Mouse (Mus musculus): ENCODE measurements at regions not wholly inside any gene's neighbourhood (a gene's known extent, or its start where the extent isn't known, plus 50 kb on each side); places are given as distances from the start of the nearest gene placed in this dataset.
"Not testable (repeated sequence)": the region's sequence is repeated elsewhere in the genome, so short reads cannot be mapped to it uniquely, and the experiment has no call there.

DNA sequence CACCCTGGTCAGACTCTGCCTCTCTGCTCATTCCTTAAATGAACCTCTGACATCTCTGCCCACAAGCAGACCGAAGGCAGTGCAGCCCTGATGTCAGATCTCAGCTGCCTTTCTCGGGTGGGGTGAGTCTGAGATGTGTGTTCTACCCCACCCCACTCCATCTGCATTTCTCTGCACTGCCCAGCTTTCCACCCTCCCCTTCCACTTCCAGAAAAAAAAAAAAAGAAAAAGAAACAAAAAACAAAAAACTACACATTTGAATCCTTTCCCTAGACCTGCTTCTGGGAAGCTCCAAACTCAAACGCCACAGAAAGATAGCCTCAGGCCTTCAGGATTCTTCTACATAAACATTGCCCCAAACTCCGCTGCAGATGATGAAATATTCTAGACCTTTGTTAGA is 72.8 kb upstream of the Zfp706 start:
- H3K27me3 ChIP-seq (ENCODE audit: control insufficient read depth, insufficient read depth, low read length): no peaks in the 10 kb centered on the region; the same call in 1 of the 2 replicates
- TF ChIP-seq POLR2A (IDR thresholded peaks at IDR 0.05; ENCODE audit: borderline replicate concordance, insufficient read depth, low read length): no peak
- TF ChIP-seq CTCF (IDR thresholded peaks at IDR 0.05; ENCODE audit: borderline replicate concordance, insufficient read depth, low read depth, low read length): no peak
- WGBS: 94% methylated on average over 4 of the region's 4 CpGs

GRCm38 (mm10) chr15:37074207-37074606 is 66.6 kb upstream of the Zfp706 start:
- DNase-seq; H3K27ac ChIP-seq (ENCODE audit: insufficient read depth, low read length); H3K27me3 ChIP-seq (ENCODE audit: control insufficient read depth, insufficient read depth, low read length); H3K4me3 ChIP-seq (replicated peaks; ENCODE audit: insufficient read depth, low read depth, low read length); H3K4me1 ChIP-seq (ENCODE audit: control insufficient read depth, insufficient read depth, low read length): not testable (repeated sequence)
- 95% methylated on average over 2 of the region's 2 CpGs for WGBS

More for the DNA sequence above, 72.8 kb upstream of the Zfp706 start:
- H3K27ac ChIP-seq (ENCODE audit: insufficient read depth, low read length): no peak overlapping the region
- DNase-seq: no peak
- H3K4me1 ChIP-seq (ENCODE audit: control insufficient read depth, insufficient read depth, low read length): no peaks in the 10 kb centered on the region
- H3K4me3 ChIP-seq (replicated peaks; ENCODE audit: insufficient read depth, low read depth, low read length): no peak overlapping the region

- TF ChIP-seq CTCF (IDR thresholded peaks at IDR 0.05; ENCODE audit: borderline replicate concordance, insufficient read depth, low read depth, low read length) (no peak), POLR2A (IDR thresholded peaks at IDR 0.05; ENCODE audit: borderline replicate concordance, insufficient read depth, low read length) (no peak)
- WGBS: 82% methylated on average over 5 of the region's 5 CpGs
- H3K4me3 ChIP-seq (replicated peaks; ENCODE audit: insufficient read depth, low read depth, low read length): no peak overlapping the region
- H3K27me3 ChIP-seq (ENCODE audit: control insufficient read depth, insufficient read depth, low read length): no peaks in the 10 kb centered on the region
- DNase-seq: no peak
- H3K27ac ChIP-seq (ENCODE audit: insufficient read depth, low read length): no peak overlapping the region
- H3K4me1 ChIP-seq (ENCODE audit: control insufficient read depth, insufficient read depth, low read length): no peaks in the 10 kb centered on the region
Measured at GRCm38 (mm10) chr15:37072202-37072862, 64.8 kb upstream of the Zfp706 start.

- Histone ChIP-seq H3K4me1 (ENCODE audit: control insufficient read depth, insufficient read depth, low read length) (no peaks in the 10 kb centered on the region), H3K4me3 (replicated peaks; ENCODE audit: insufficient read depth, low read depth, low read length) (no peak overlapping the region), H3K27ac (ENCODE audit: insufficient read depth, low read length) (no peak overlapping the region), H3K27me3 (ENCODE audit: control insufficient read depth, insufficient read depth, low read length) (no peaks in the 10 kb centered on the region)
- WGBS: 76% methylated on average over 3 of the region's 3 CpGs
- no peak for TF ChIP-seq POLR2A (IDR thresholded peaks at IDR 0.05; ENCODE audit: borderline replicate concordance, insufficient read depth, low read length)
- no peak for TF ChIP-seq CTCF (IDR thresholded peaks at IDR 0.05; ENCODE audit: borderline replicate concordance, insufficient read depth, low read depth, low read length)
- no peak for DNase-seq
Measured at GRCm38 (mm10) chr15:37070188-37070587, 62.6 kb upstream of the Zfp706 start.

- Histone ChIP-seq H3K4me1 (ENCODE audit: control insufficient read depth, insufficient read depth, low read length) (no peaks in the 10 kb centered on the region), H3K27ac (ENCODE audit: insufficient read depth, low read length) (no peak overlapping the region), H3K4me3 (replicated peaks; ENCODE audit: insufficient read depth, low read depth, low read length) (no peak overlapping the region), H3K27me3 (ENCODE audit: control insufficient read depth, insufficient read depth, low read length) (no peaks in the 10 kb centered on the region)
- WGBS: 84% methylated on average over 4 of the region's 4 CpGs
- no peak for TF ChIP-seq POLR2A (IDR thresholded peaks at IDR 0.05; ENCODE audit: borderline replicate concordance, insufficient read depth, low read length)
- TF ChIP-seq CTCF (IDR thresholded peaks at IDR 0.05; ENCODE audit: borderline replicate concordance, insufficient read depth, low read depth, low read length): no peak
- no peak for DNase-seq
Measured at GRCm38 (mm10) chr15:37067326-37067725, 59.8 kb upstream of the Zfp706 start.

- WGBS: 81% methylated on average over 9 of the region's 9 CpGs
Measured at GRCm38 (mm10) chr15:37065926-37066550, 58.5 kb upstream of the Zfp706 start.

DNA sequence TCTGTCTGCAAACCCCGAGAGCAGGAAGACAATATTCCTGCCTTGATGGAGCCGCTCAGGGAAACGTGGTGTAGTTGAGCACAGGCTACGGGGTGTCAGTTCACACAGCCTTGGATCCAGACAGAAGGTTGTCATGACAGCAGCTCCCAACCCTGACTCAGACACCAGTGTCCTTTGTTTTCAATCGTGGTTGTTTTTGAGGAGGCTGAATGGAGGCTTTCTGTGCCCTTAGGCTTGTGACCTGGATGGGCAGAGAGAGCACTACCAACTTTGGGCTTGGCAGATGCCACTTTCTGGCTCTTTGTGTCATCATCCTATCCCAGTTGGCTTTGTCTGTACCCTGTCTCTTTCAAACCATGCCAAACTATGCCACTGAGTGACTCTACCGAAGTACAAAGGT is 57.8 kb upstream of the Zfp706 start:
- DNase-seq: peak in 1 of 2 experiments; percentile 32
- WGBS: 37% methylated on average over 6 of the region's 6 CpGs
- Histone ChIP-seq H3K27ac (ENCODE audit: insufficient read depth, low read length) (peak overlapping the region; percentile 66; the same call in 1 of the 2 replicates), H3K4me3 (replicated peaks; ENCODE audit: insufficient read depth, low read depth, low read length) (no peak overlapping the region), H3K4me1 (ENCODE audit: control insufficient read depth, insufficient read depth, low read length) (no peaks in the 10 kb centered on the region), H3K27me3 (ENCODE audit: control insufficient read depth, insufficient read depth, low read length) (no peaks in the 10 kb centered on the region)
- TF ChIP-seq POLR2A (IDR thresholded peaks at IDR 0.05; ENCODE audit: borderline replicate concordance, insufficient read depth, low read length): no peak
- TF ChIP-seq CTCF (IDR thresholded peaks at IDR 0.05; ENCODE audit: borderline replicate concordance, insufficient read depth, low read depth, low read length): no peak

More at GRCm38 (mm10) chr15:37065926-37066550, 58.5 kb upstream of the Zfp706 start:
- Histone ChIP-seq H3K4me1 (ENCODE audit: control insufficient read depth, insufficient read depth, low read length) (no peaks in the 10 kb centered on the region), H3K4me3 (replicated peaks; ENCODE audit: insufficient read depth, low read depth, low read length) (no peak overlapping the region), H3K27ac (ENCODE audit: insufficient read depth, low read length) (peak overlapping the region; percentile 66; the same call in 1 of the 2 replicates), H3K27me3 (ENCODE audit: control insufficient read depth, insufficient read depth, low read length) (no peaks in the 10 kb centered on the region)
- no peak for DNase-seq
- TF ChIP-seq CTCF (IDR thresholded peaks at IDR 0.05; ENCODE audit: borderline replicate concordance, insufficient read depth, low read depth, low read length): no peak
- TF ChIP-seq POLR2A (IDR thresholded peaks at IDR 0.05; ENCODE audit: borderline replicate concordance, insufficient read depth, low read length): no peak

- Histone ChIP-seq H3K4me1 (ENCODE audit: control insufficient read depth, insufficient read depth, low read length) (no peaks in the 10 kb centered on the region), H3K4me3 (replicated peaks; ENCODE audit: insufficient read depth, low read depth, low read length) (no peak overlapping the region), H3K27me3 (ENCODE audit: control insufficient read depth, insufficient read depth, low read length) (no peaks in the 10 kb centered on the region), H3K27ac (ENCODE audit: insufficient read depth, low read length) (no peak overlapping the region)
- no peak for DNase-seq
- 86% methylated on average over 6 of the region's 6 CpGs for WGBS
- no peak for TF ChIP-seq POLR2A (IDR thresholded peaks at IDR 0.05; ENCODE audit: borderline replicate concordance, insufficient read depth, low read length)
Measured at GRCm38 (mm10) chr15:37063781-37064383, 56.3 kb upstream of the Zfp706 start.
